Mouse (Mus musculus) embryonic fibroblast, embryonic 13.5 days (primary cell): ENCODE measurements around the gene Spag16.

ENCODE experiments used
- CTCF ChIP-seq: IDR thresholded peaks from 2 replicates; pipeline ENCODE4 v1.5.1; 2011; ENCODE audit warnings: mild to moderate bottlenecking, control low read depth, low read length, moderate library complexity, borderline replicate concordance; ENCODE audit not compliant: insufficient read depth
- POLR2A ChIP-seq: IDR thresholded peaks from 2 replicates; pipeline ENCODE4 v1.6.1; 2011; ENCODE audit warnings: low read depth, mild to moderate bottlenecking, control low read depth, low read length, moderate library complexity

DNA sequence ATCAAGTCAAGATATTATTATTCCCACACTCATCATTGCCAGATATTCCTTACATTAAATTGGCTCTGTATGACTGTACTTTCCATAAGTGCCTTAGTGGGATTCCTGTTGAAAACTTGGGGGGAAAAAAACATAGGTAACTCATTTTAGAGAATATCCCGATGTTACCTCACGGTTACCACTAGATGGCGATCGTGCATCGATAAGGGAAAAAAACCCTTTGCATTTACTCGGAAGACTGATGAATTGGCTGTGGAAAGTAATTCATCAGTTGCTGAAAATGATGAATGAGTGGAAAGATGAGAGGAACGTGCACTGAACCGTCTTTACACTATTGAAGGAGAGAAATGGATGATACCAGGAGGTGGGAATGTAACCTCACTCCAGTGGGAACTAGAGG, 443.4 kb downstream of the Spag16 start:
- TF ChIP-seq CTCF, result no peak
- TF ChIP-seq POLR2A, result no peak
